Mouse (Mus musculus) CH12.LX (cell line): Measurements from ENCODE around the gene Nol3. TPM values are rescaled to one million over a fixed set of nuclear protein-coding genes. Genes with fewer than 3 reads are reported as not detected.

Source experiments
- DNase-seq: peaks from one replicate; pipeline ENCODE4 v3.0.0-alpha.2; 2013; ENCODE audit errors: extremely low read depth
- H3K27ac ChIP-seq: 2 replicates; pipeline ENCODE4 v1.5.1; 2012; ENCODE audit warnings: low read depth, mild to moderate bottlenecking, control low read depth, moderate library complexity; ENCODE audit not compliant: insufficient read depth
- H3K27me3 ChIP-seq: replicated peaks from 2 replicates; pipeline ENCODE3; 2012; ENCODE audit warnings: inconsistent platforms
- H3K36me3 ChIP-seq, 2 experiments: replicated peaks in 1 of 2; 2 replicates each; pipeline versions ENCODE3 to v1.6.1; 2012; ENCODE audit warnings: inconsistent platforms in 1 of 2, low read length in 1 of 2, mild to moderate bottlenecking in 1 of 2, mixed read lengths in 1 of 2, moderate library complexity in 1 of 2; ENCODE audit not compliant: control insufficient read depth in 1 of 2, insufficient read depth in 1 of 2
- H3K4me1 ChIP-seq, 2 experiments: 2 replicates each; pipeline ENCODE4 v1.6.1; 2012; ENCODE audit warnings: inconsistent platforms in 1 of 2, moderate library complexity in 1 of 2; ENCODE audit not compliant: insufficient read depth in 2 of 2, control insufficient read depth in 1 of 2
- H3K4me2 ChIP-seq: 2 replicates; pipeline ENCODE4 v1.6.1; 2012; ENCODE audit warnings: low read depth, mild to moderate bottlenecking, control low read depth; ENCODE audit not compliant: poor library complexity, insufficient read depth, severe bottlenecking
- H3K4me3 ChIP-seq, 3 experiments: fragments of 150-350 bp in 1 of 3; sonication (generic) in 1 of 3; replicated peaks in 1 of 3; 2 replicates each; pipeline versions ENCODE3 to v1.5.1; 2011 to 2012; ENCODE audit warnings: low read depth in 2 of 3, low read length in 2 of 3, mild to moderate bottlenecking in 2 of 3, moderate library complexity in 2 of 3, control low read depth in 1 of 3, improper control_type of control experiment in 1 of 3, inconsistent platforms in 1 of 3, mixed read lengths in 1 of 3; ENCODE audit not compliant: poor library complexity in 1 of 3
- H3K79me2 ChIP-seq: replicated peaks from 2 replicates; pipeline ENCODE4 v1.6.1; 2012; ENCODE audit warnings: mild to moderate bottlenecking, moderate library complexity; ENCODE audit not compliant: control insufficient read depth, poor library complexity, insufficient read depth, severe bottlenecking; ENCODE audit errors: extremely low read depth
- H3K9ac ChIP-seq: 2 replicates; pipeline ENCODE4 v1.6.1; 2012; ENCODE audit warnings: low read depth, mild to moderate bottlenecking, control low read depth, moderate library complexity; ENCODE audit not compliant: insufficient read depth
- H3K9me3 ChIP-seq: replicated peaks from 2 replicates; pipeline ENCODE3; 2012; ENCODE audit warnings: low read length, inconsistent platforms, mixed read lengths
- BHLHE40 ChIP-seq: IDR thresholded peaks from 2 replicates; pipeline ENCODE4 v1.6.1; 2011; ENCODE audit warnings: mild to moderate bottlenecking, low read depth, low read length, improper control_type of control experiment
- CHD1 ChIP-seq: IDR thresholded peaks from 2 replicates; pipeline ENCODE4 v1.6.1; 2012; ENCODE audit warnings: low read depth, low read length, improper control_type of control experiment, inconsistent platforms
- CHD2 ChIP-seq: IDR thresholded peaks from 2 replicates; pipeline ENCODE4 v1.6.1; 2011; ENCODE audit warnings: low read length, improper control_type of control experiment
- CTCF ChIP-seq, 2 experiments: IDR thresholded peaks in 1 of 2; conservative IDR thresholded peaks in 1 of 2; 2 replicates each; pipeline ENCODE4 v1.5.1; 2011 to 2012; ENCODE audit warnings: low read depth in 2 of 2, low read length in 2 of 2, improper control_type of control experiment in 1 of 2, inconsistent platforms in 1 of 2, mild to moderate bottlenecking in 1 of 2, moderate library complexity in 1 of 2
- E2F4 ChIP-seq: IDR thresholded peaks from 2 replicates; pipeline ENCODE4 v1.6.1; 2011; ENCODE audit warnings: low read depth, low read length, improper control_type of control experiment; ENCODE audit not compliant: insufficient replicate concordance
- ELF1 ChIP-seq: IDR thresholded peaks from 2 replicates; pipeline ENCODE4 v1.6.1; 2014; ENCODE audit warnings: low read depth, mild to moderate bottlenecking, inconsistent platforms, low read length, improper control_type of control experiment
- EP300 ChIP-seq: IDR thresholded peaks from 2 replicates; pipeline ENCODE4 v1.6.1; 2011; ENCODE audit warnings: low read length, improper control_type of control experiment
- ETS1 ChIP-seq: conservative IDR thresholded peaks from 2 replicates; pipeline ENCODE4 v1.6.1; 2012; ENCODE audit warnings: low read depth, mild to moderate bottlenecking, inconsistent platforms, low read length, improper control_type of control experiment, moderate library complexity
- GABPA ChIP-seq: IDR thresholded peaks from 2 replicates; pipeline ENCODE4 v1.6.1; 2012; ENCODE audit warnings: low read depth, low read length, improper control_type of control experiment, inconsistent platforms; ENCODE audit not compliant: insufficient replicate concordance
- IRF4 ChIP-seq: IDR thresholded peaks from 2 replicates; pipeline ENCODE4 v1.6.1; 2014; ENCODE audit warnings: low read depth, mild to moderate bottlenecking, inconsistent platforms, low read length, improper control_type of control experiment
- MAX ChIP-seq: IDR thresholded peaks from 2 replicates; pipeline ENCODE4 v1.6.1; 2011; ENCODE audit warnings: low read length, improper control_type of control experiment
- MEF2A ChIP-seq: IDR thresholded peaks from 2 replicates; pipeline ENCODE4 v1.6.1; 2014; ENCODE audit warnings: low read depth, mild to moderate bottlenecking, inconsistent platforms, low read length, improper control_type of control experiment, borderline replicate concordance
- MXI1 ChIP-seq: IDR thresholded peaks from 2 replicates; pipeline ENCODE4 v1.6.1; 2011; ENCODE audit warnings: mild to moderate bottlenecking, low read depth, low read length, improper control_type of control experiment
- MYC ChIP-seq: IDR thresholded peaks from 2 replicates; pipeline ENCODE4 v1.6.1; 2011; ENCODE audit warnings: low read depth, mild to moderate bottlenecking, improper control_type of control experiment, low read length
- NELFE ChIP-seq: IDR thresholded peaks from 2 replicates; pipeline ENCODE4 v1.6.1; 2011; ENCODE audit warnings: low read depth, low read length, improper control_type of control experiment
- NRF1 ChIP-seq: IDR thresholded peaks from 2 replicates; pipeline ENCODE4 v1.6.1; 2014; ENCODE audit warnings: low read depth, mild to moderate bottlenecking, inconsistent platforms, low read length, improper control_type of control experiment, moderate library complexity
- PAX5 ChIP-seq: IDR thresholded peaks from 2 replicates; pipeline ENCODE4 v1.6.1; 2012; ENCODE audit warnings: low read length, inconsistent platforms, mixed read lengths
- POLR2A ChIP-seq: IDR thresholded peaks from 2 replicates; pipeline ENCODE4 v1.6.1; 2011; ENCODE audit warnings: low read depth, mild to moderate bottlenecking, improper control_type of control experiment, low read length
- RAD21 ChIP-seq: IDR thresholded peaks from 2 replicates; pipeline ENCODE4 v1.6.1; 2011; ENCODE audit warnings: low read depth, mild to moderate bottlenecking, low read length, improper control_type of control experiment, moderate library complexity
- RCOR1 ChIP-seq: conservative IDR thresholded peaks from 2 replicates; pipeline ENCODE4 v1.6.1; 2012; ENCODE audit warnings: low read depth, mild to moderate bottlenecking, inconsistent platforms, low read length, improper control_type of control experiment
- SIN3A ChIP-seq: IDR thresholded peaks from 2 replicates; pipeline ENCODE4 v1.6.1; 2012; ENCODE audit warnings: low read length, improper control_type of control experiment, inconsistent platforms
- SMC3 ChIP-seq: IDR thresholded peaks from 2 replicates; pipeline ENCODE4 v1.6.1; 2011; ENCODE audit warnings: low read depth, low read length, improper control_type of control experiment
- TBP ChIP-seq: conservative IDR thresholded peaks from 2 replicates; pipeline ENCODE4 v1.6.1; 2011; ENCODE audit warnings: low read depth, low read length, improper control_type of control experiment
- TCF12 ChIP-seq: IDR thresholded peaks from 2 replicates; pipeline ENCODE4 v1.6.1; 2014; ENCODE audit warnings: low read depth, mild to moderate bottlenecking, inconsistent platforms, low read length, improper control_type of control experiment
- USF1 ChIP-seq: IDR thresholded peaks from 2 replicates; pipeline ENCODE4 v1.6.1; 2014; ENCODE audit warnings: low read depth, mild to moderate bottlenecking, inconsistent platforms, low read length, improper control_type of control experiment
- USF2 ChIP-seq: conservative IDR thresholded peaks from 2 replicates; pipeline ENCODE4 v1.6.1; 2011; ENCODE audit warnings: low read depth, low read length, improper control_type of control experiment
- ZKSCAN1 ChIP-seq: IDR thresholded peaks from 2 replicates; pipeline ENCODE4 v1.6.1; 2012; ENCODE audit warnings: low read depth, inconsistent platforms, low read length, improper control_type of control experiment, borderline replicate concordance
- ZMIZ1 ChIP-seq: IDR thresholded peaks from 2 replicates; pipeline ENCODE4 v1.6.1; 2012; ENCODE audit warnings: low read depth, mild to moderate bottlenecking, inconsistent platforms, low read length, improper control_type of control experiment
- dilution Hi-C: fragments of 300-500 bp; cut with MboI; formaldehyde crosslinking; loops from 2 replicates; pipeline ENCODE4 v1.14.3; 2020; ENCODE audit warnings: low sequenced_read_pairs; ENCODE audit not compliant: extremely low pct_unique_long_range_greater_than_20kb, extremely low pct_ligation_motif_present
- in situ Hi-C: fragments of 300-500 bp; cut with MboI; formaldehyde crosslinking; loops from 3 replicates; pipeline ENCODE4 v1.14.3; 2019; ENCODE audit warnings: low sequenced_read_pairs, low pct_ligation_motif_present, low pct_unique_long_range_greater_than_20kb, mixed read lengths
- polyA plus RNA-seq: library from polyadenylated mRNA; unstranded; fragments of >175 nt; gene quantifications from 2 replicates; pipeline ENCODE4 v1.2.1, GENCODE M21; 2012; ENCODE audit warnings: low read depth; ENCODE audit not compliant: insufficient read length
- total RNA-seq, 2 experiments: library from RNA; depleted of rRNA; stranded (reverse); fragments of 300-350 nt in 1 of 2; fragments of >200 nt in 1 of 2; gene quantifications; 2 replicates each; pipeline ENCODE4 v1.2.3; 2012 to 2014

The Nol3 gene
- total and polyA plus RNA-seq, 3 experiments, result 0.31 to 0.34 TPM; not detected in 1

DNA sequence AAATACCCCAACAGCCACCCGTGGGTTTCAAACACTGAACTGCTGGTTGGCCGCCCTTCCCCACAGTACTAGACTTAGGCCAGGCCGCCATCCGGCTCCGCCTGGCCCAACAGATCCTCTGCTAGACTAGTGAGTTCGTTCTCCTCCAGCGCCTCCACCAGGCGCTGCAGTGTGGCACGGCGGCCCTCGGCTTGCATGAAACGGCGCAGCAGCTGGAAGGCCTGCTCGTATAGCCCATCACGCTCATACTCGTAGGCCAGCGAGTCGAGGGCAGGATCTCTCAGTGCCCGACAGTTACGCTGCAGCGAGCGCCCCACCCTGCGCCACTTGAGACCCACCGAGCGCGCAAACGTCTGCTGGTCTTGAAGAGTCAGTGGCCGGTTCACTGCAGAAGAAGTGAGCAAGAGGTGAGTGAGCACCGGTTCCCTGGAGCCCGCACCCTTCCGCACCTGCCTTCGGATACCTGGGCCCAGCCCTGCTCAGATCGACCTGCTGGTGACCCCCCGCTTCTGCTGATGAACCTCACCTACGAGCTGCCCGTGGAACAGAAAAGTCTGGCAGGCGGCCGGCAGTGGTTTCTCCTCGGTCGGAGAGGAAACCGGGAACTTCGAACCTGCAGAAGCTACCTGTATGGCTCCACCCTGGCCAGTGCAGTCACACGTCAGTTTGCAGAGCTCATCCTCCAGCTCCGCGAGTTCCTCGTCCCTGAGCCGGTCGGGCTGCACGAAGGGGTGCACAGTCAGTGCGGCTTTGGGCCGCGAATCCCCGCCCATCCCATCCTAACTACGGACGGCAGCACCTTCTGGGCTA, 16.8 kb upstream of the Nol3 start:
- Histone ChIP-seq H3K27me3 (no peaks in the 10 kb centered on the region), H3K4me3 (no peak overlapping the region), H3K9me3 (peaks cover 4% of the 10 kb centered on the region), H3K4me2 (no peak overlapping the region), H3K27ac (no peak overlapping the region), H3K79me2 (no peaks in the 10 kb centered on the region), H3K4me1 (peaks cover 12 to 43% of the 10 kb centered on the region in 2 experiments)
- dilution Hi-C loops, result no loop called here
- no peak for DNase-seq
- TF ChIP-seq PAX5 (no peak), E2F4 (no peak), RCOR1 (no peak), GABPA (no peak), TBP (no peak), USF1 (no peak), ZMIZ1 (no peak), ZKSCAN1 (no peak), IRF4 (no peak), MAX (no peak), ETS1 (no peak)
- TF ChIP-seq, all 38 proteins: peak for 0
- H3K9ac ChIP-seq, result no peak overlapping the region
- peaks cover 15 to 53% of the 10 kb centered on the region in 2 experiments for H3K36me3 ChIP-seq
- in situ Hi-C loops, result loop anchor here (5.0 kb wide), 1 partner anchor 33 kb away; no protein-coding TSS in a partner anchor

DNA sequence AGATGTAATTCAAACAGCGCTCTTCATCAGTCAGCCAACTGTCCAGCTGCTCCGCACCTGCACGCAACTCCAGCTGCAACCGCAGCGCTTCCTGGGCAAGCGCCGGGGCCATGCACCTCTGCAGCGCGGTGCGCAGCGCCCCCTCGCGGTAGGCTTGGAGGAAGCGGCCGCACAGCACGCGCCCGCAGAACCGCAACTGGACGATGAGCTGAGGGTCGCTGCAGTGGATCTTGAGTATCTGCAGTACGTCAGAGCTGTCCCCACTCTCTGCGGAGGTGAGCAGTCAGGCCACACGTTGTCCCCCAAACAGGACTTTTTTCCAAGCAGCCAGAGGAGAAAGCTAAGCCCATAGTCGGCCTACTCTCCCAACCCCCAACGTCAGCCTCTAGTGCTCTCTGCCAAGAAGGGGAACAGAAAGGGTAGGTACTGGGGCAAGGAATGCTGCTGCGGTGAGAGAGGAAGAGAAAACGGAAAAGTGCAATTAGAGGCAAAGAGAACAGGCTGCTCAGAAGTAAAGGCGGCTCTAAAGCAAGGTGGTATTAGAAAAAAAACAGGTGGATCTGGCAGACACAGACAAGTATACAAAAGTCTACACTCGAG, 16.1 kb upstream of the Nol3 start:
- no peaks in the 10 kb centered on the region for H3K79me2 ChIP-seq
- peak overlapping the region; percentile 17; the same call in 1 of the 2 replicates for H3K27ac ChIP-seq
- in situ Hi-C loops, result loop anchor here (5.0 kb wide), 1 partner anchor 32 kb away; no protein-coding TSS in a partner anchor
- peaks cover 15 to 46% of the 10 kb centered on the region in 2 experiments for H3K36me3 ChIP-seq
- peak; percentile 66 for DNase-seq
- dilution Hi-C loops, result no loop called here
- no peaks in the 10 kb centered on the region for H3K27me3 ChIP-seq
- H3K9me3 ChIP-seq, result peaks cover 4% of the 10 kb centered on the region
- H3K9ac ChIP-seq, result no peak overlapping the region
- H3K4me3 ChIP-seq, result peak overlapping the region in 1 of 3 experiments; percentile 18
- peaks cover 11 to 40% of the 10 kb centered on the region in 2 experiments for H3K4me1 ChIP-seq
- H3K4me2 ChIP-seq, result peak overlapping the region; percentile 48
- TF ChIP-seq MYC (peak; percentile 47; the same call in 1 of the 2 replicates), TCF12 (peak; percentile 79), USF2 (no peak), ETS1 (0 out of 2 replicates have a peak, but pooled peaks have one; percentile 22), CHD1 (no peak), MXI1 (peak; percentile 46; the same call in 1 of the 2 replicates), BHLHE40 (peak; percentile 76), NRF1 (peak; percentile 67), POLR2A (no peak), RCOR1 (no peak), NELFE (no peak; the same call in 1 of the 2 replicates), ELF1 (0 out of 2 replicates have a peak, but pooled peaks have one; percentile 22), RAD21 (peak; percentile 59), SMC3 (peak; percentile 53), MEF2A (peak; percentile 48; the same call in 1 of the 2 replicates), MAX (peak; percentile 52; the same call in 1 of the 2 replicates), SIN3A (peak; percentile 57; the same call in 1 of the 2 replicates), CHD2 (peak; percentile 57; the same call in 1 of the 2 replicates), CTCF (conservative IDR thresholded peaks at IDR 0.05 in 1 of 2, IDR thresholded peaks at IDR 0.05 in 1 of 2; ENCODE audit: low read depth in 2 of 2, low read length in 2 of 2) (peak; percentile 41 to 83; a peak in 3 of 4 replicates), EP300 (peak; percentile 27), TBP (no peak)
